In the genomic region with DNA sequence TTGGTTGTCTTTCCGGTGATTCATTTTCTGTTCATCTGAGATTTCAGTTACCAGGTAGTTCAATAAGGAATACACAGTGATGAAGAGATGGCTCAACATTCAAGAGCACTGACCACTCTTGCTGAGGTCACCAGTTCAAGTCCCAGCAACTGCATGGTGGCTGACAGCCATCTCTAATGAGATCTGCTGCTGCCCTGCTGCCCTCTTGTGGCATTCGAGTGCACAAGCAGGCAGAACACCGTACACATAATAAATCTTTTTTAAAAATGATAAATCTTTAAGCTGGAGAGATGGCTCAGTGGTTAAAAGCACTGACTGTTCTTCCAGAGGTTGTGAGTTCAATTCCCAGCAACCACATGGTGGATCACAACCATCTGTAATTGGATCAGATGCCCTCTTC, we compare ENCODE assay signal across 9 mouse cellular contexts. TPM values are rescaled to one million over a fixed set of nuclear protein-coding genes. Genes with fewer than 3 reads are reported as not detected.
DNase-seq lines count a peak whose midpoint lies in the region; ATAC-seq lines count a peak whose summit lies in the region.
"Had no signal": no experiment of that assay in that cellular context is flagged by ENCODE, and none has a peak within 500 bp of the region (broad histone marks: within the 10 kb centered on the region; RNA-seq: fewer than 3 reads in every experiment).

No protein-coding gene starts in this region.

- no peaks in the 10 kb centered on the region for H3K9me3 ChIP-seq in midbrain, embryonic 10.5 days (replicated peaks)
- no peaks in the 10 kb centered on the region for H3K9me3 ChIP-seq in midbrain, embryonic 16.5 days (replicated peaks; ENCODE audit: control insufficient read depth, low read length, poor library complexity, severe bottlenecking)
- H3K9me3 ChIP-seq in hindbrain, embryonic 10.5 days = no peaks in the 10 kb centered on the region
- H3K9me3 ChIP-seq in hindbrain, embryonic 12.5 days (replicated peaks) = no peaks in the 10 kb centered on the region

- H3K27me3 ChIP-seq in midbrain, embryonic 10.5 days (ENCODE audit: low read depth, poor library complexity, severe bottlenecking) = no peaks in the 10 kb centered on the region
- H3K27me3 ChIP-seq in midbrain, embryonic 16.5 days (ENCODE audit: control insufficient read depth, insufficient read depth, low read depth, low read length) = no peaks in the 10 kb centered on the region
- no peaks in the 10 kb centered on the region for H3K27me3 ChIP-seq in hindbrain, embryonic 10.5 days (ENCODE audit: insufficient read depth, poor library complexity, severe bottlenecking)
- H3K27me3 ChIP-seq in hindbrain, embryonic 12.5 days = no peaks in the 10 kb centered on the region

- DNase-seq in midbrain, embryonic 10.5 days (ENCODE audit: low spot score) = peak; percentile 20
- peak; percentile 63 for DNase-seq in adipocyte (ENCODE audit: low spot score)
- peak; percentile 17 for DNase-seq in kidney, postnatal 14 days
- DNase-seq in hindbrain, embryonic 10.5 days (ENCODE audit: low spot score) = no peak
- DNase-seq in right cerebral cortex, postnatal 10 days (ENCODE audit: low spot score in 2 of 2) = no peak

- WGBS in midbrain, embryonic 10.5 days = 64% methylated on average over 3 of the region's 3 CpGs
- 67% methylated on average over 3 of the region's 3 CpGs for WGBS in midbrain, embryonic 16.5 days
- 56% methylated on average over 3 of the region's 3 CpGs for WGBS in hindbrain, embryonic 10.5 days
- 57% methylated on average over 3 of the region's 3 CpGs for WGBS in hindbrain, embryonic 12.5 days

- H3K36me3 ChIP-seq in midbrain, embryonic 10.5 days = no peaks in the 10 kb centered on the region
- no peaks in the 10 kb centered on the region for H3K36me3 ChIP-seq in midbrain, embryonic 16.5 days (ENCODE audit: control insufficient read depth, insufficient read depth, low read length)
- no peaks in the 10 kb centered on the region for H3K36me3 ChIP-seq in hindbrain, embryonic 10.5 days
- no peaks in the 10 kb centered on the region for H3K36me3 ChIP-seq in hindbrain, embryonic 12.5 days

- no peak for ATAC-seq in midbrain, embryonic 16.5 days
- ATAC-seq in neutrophil, adult 5-6 weeks (ENCODE audit: extremely low read depth, insufficient number of reproducible peaks, low FRiP score, poor library complexity, severe bottlenecking) = peak; percentile 73; the same call in 1 of the 2 replicates
- no peak for ATAC-seq in hindbrain, embryonic 12.5 days (ENCODE audit: low FRiP score)

- H3K4me3 ChIP-seq in midbrain, embryonic 10.5 days = no peak overlapping the region
- H3K4me3 ChIP-seq in midbrain, embryonic 16.5 days (ENCODE audit: low read depth, low read length) = no peak overlapping the region
- no peak overlapping the region for H3K4me3 ChIP-seq in hindbrain, embryonic 10.5 days
- no peak overlapping the region for H3K4me3 ChIP-seq in hindbrain, embryonic 12.5 days
- H3K4me3 ChIP-seq: erythroblast, embryonic 14.5 days had no signal

- no peak overlapping the region for H3K27ac ChIP-seq in midbrain, embryonic 10.5 days (replicated peaks)
- no peak overlapping the region for H3K27ac ChIP-seq in midbrain, embryonic 16.5 days (ENCODE audit: low read length)
- no peak overlapping the region for H3K27ac ChIP-seq in hindbrain, embryonic 10.5 days
- H3K27ac ChIP-seq in hindbrain, embryonic 12.5 days = no peak overlapping the region

- H3K4me2 ChIP-seq in midbrain, embryonic 16.5 days (ENCODE audit: low read length) = no peak overlapping the region
- H3K4me2 ChIP-seq in hindbrain, embryonic 12.5 days (replicated peaks) = no peak overlapping the region

- H3K4me1 ChIP-seq in midbrain, embryonic 10.5 days = no peaks in the 10 kb centered on the region
- no peaks in the 10 kb centered on the region for H3K4me1 ChIP-seq in midbrain, embryonic 16.5 days (ENCODE audit: control insufficient read depth, insufficient read depth, low read length)
- peaks cover 12% of the 10 kb centered on the region for H3K4me1 ChIP-seq in hindbrain, embryonic 10.5 days (replicated peaks)
- 0 out of 2 replicates have a peak, but pooled peaks cover 4% of the 10 kb centered on the region for H3K4me1 ChIP-seq in hindbrain, embryonic 12.5 days

- H3K9ac ChIP-seq in midbrain, embryonic 16.5 days (ENCODE audit: low read depth, low read length) = no peak overlapping the region
- H3K9ac ChIP-seq in hindbrain, embryonic 12.5 days = no peak overlapping the region

RNA-seq across cellular contexts. Expression of gene Mfap1b, which starts 6.6 kb away (rescaled TPM):
- 53.2 and 57.2 TPM in 2 replicates for polyA plus RNA-seq in midbrain, embryonic 10.5 days (2016; fragmentation: Nextera tagmentation; extraction: Ambion mirVana)
- 75.4 and 80.1 TPM in 2 replicates for polyA plus RNA-seq in midbrain, embryonic 16.5 days (2015; fragmentation: Nextera tagmentation; extraction: Ambion mirVana)
- total RNA-seq in neutrophil, adult 5-6 weeks (2017) = 120 and 128 TPM in 2 replicates
- polyA plus RNA-seq in hindbrain, embryonic 10.5 days (2016; fragmentation: Nextera tagmentation; extraction: Ambion mirVana) = 48.8 and 56.1 TPM in 2 replicates
- 72.4 and 75.7 TPM in 2 replicates for polyA plus RNA-seq in hindbrain, embryonic 12.5 days (2016; fragmentation: Nextera tagmentation; extraction: Ambion mirVana)

RNA-seq across cellular contexts. Expression of gene Serinc4, which starts 23.9 kb away (rescaled TPM):
- 0.28 and 0.88 TPM in 2 replicates for polyA plus RNA-seq in midbrain, embryonic 10.5 days (2016; fragmentation: Nextera tagmentation; extraction: Ambion mirVana)
- polyA plus RNA-seq in midbrain, embryonic 16.5 days (2015; fragmentation: Nextera tagmentation; extraction: Ambion mirVana) = 1.6 and 1.7 TPM in 2 replicates
- 2.0 and 4.2 TPM in 2 replicates for total RNA-seq in neutrophil, adult 5-6 weeks (2017)
- polyA plus RNA-seq in hindbrain, embryonic 10.5 days (2016; fragmentation: Nextera tagmentation; extraction: Ambion mirVana) = 0.15 and 0.42 TPM in 2 replicates
- 0.85 and 0.94 TPM in 2 replicates for polyA plus RNA-seq in hindbrain, embryonic 12.5 days (2016; fragmentation: Nextera tagmentation; extraction: Ambion mirVana)
- polyA plus RNA-seq: erythroblast, embryonic 14.5 days had no signal

RNA-seq across cellular contexts. Expression of gene Mfap1a, which starts 26.0 kb away (rescaled TPM):
- polyA plus RNA-seq in midbrain, embryonic 10.5 days (2016; fragmentation: Nextera tagmentation; extraction: Ambion mirVana) = 26.4 and 29.0 TPM in 2 replicates
- 29.7 and 32.2 TPM in 2 replicates for polyA plus RNA-seq in midbrain, embryonic 16.5 days (2015; fragmentation: Nextera tagmentation; extraction: Ambion mirVana)
- 80.3 and 92.3 TPM in 2 replicates for total RNA-seq in neutrophil, adult 5-6 weeks (2017)
- polyA plus RNA-seq in hindbrain, embryonic 10.5 days (2016; fragmentation: Nextera tagmentation; extraction: Ambion mirVana) = 21.2 and 27.2 TPM in 2 replicates
- polyA plus RNA-seq in hindbrain, embryonic 12.5 days (2016; fragmentation: Nextera tagmentation; extraction: Ambion mirVana) = 32.9 and 33.1 TPM in 2 replicates

RNA-seq across cellular contexts. Expression of gene Wdr76, which starts 26.0 kb away (rescaled TPM):
- 13.0 and 14.0 TPM in 2 replicates for polyA plus RNA-seq in midbrain, embryonic 10.5 days (2016; fragmentation: Nextera tagmentation; extraction: Ambion mirVana)
- 3.2 and 4.1 TPM in 2 replicates for polyA plus RNA-seq in midbrain, embryonic 16.5 days (2015; fragmentation: Nextera tagmentation; extraction: Ambion mirVana)
- total RNA-seq in neutrophil, adult 5-6 weeks (2017) = 11.2 and 11.4 TPM in 2 replicates
- polyA plus RNA-seq in hindbrain, embryonic 10.5 days (2016; fragmentation: Nextera tagmentation; extraction: Ambion mirVana) = 8.8 and 13.0 TPM in 2 replicates
- polyA plus RNA-seq in hindbrain, embryonic 12.5 days (2016; fragmentation: Nextera tagmentation; extraction: Ambion mirVana) = 7.0 and 7.6 TPM in 2 replicates

RNA-seq across cellular contexts. Expression of gene Hypk, which starts 27.4 kb away (rescaled TPM):
- 125 and 129 TPM in 2 replicates for polyA plus RNA-seq in midbrain, embryonic 10.5 days (2016; fragmentation: Nextera tagmentation; extraction: Ambion mirVana)
- 103 and 110 TPM in 2 replicates for polyA plus RNA-seq in midbrain, embryonic 16.5 days (2015; fragmentation: Nextera tagmentation; extraction: Ambion mirVana)
- 96.9 and 98.5 TPM in 2 replicates for total RNA-seq in neutrophil, adult 5-6 weeks (2017)
- polyA plus RNA-seq in hindbrain, embryonic 10.5 days (2016; fragmentation: Nextera tagmentation; extraction: Ambion mirVana) = 110 and 135 TPM in 2 replicates
- polyA plus RNA-seq in hindbrain, embryonic 12.5 days (2016; fragmentation: Nextera tagmentation; extraction: Ambion mirVana) = 115 TPM in 2 replicates

Comparison
In these comparisons a context has a peak if more than half of its experiments do, and no peak if none do; other contexts are left out.
1. DNase-seq: peak in midbrain, embryonic 10.5 days (single experiment), adipocyte (single experiment) and kidney, postnatal 14 days (single experiment); none in hindbrain, embryonic 10.5 days (single experiment) and right cerebral cortex, postnatal 10 days (0 of 2).